Mouse (Mus musculus): ENCODE measurements around the gene Gpatch8. TPM values are rescaled to one million over a fixed set of nuclear protein-coding genes. Genes with fewer than 3 reads are reported as not detected.

Gpatch8 gene
- total and polyA plus RNA-seq, 2 experiments from 2014 or later: 21.3 to 48.9 TPM

DNA sequence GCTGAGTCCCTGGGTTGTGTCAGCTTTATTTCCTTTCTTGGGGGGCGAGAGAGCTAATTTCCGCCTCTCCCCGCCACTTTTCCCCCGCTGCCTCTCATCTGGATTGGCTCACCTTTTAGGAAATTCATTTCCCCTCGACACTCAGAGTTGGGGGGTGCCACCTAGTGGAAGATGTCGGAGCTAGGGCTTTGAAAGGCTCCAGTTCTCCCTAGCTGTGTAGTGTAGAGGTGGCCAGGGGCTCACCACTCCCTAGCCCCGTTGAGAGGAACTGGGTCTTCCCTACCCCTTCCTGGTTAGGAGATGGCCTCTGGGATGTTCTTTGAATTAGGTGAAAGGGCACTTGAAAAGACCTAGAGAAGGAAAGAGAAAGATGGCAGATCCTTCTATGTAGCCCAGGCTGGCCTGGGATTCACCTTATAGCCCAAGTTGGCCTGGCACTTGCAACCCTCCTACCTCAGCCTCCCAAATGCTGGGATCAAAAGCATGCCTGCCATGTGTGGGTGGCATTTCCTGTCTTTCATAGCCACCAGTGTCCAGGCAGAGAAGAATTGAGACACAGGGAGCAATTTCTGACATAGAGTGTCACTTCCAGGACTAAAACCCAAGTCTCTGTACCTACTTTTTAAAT lies 125.1 kb downstream of the Gpatch8 start:
- Histone ChIP-seq H3K4me1 (ENCODE audit: insufficient read depth, low read length) (peaks cover 16% of the 10 kb centered on the region), H3K27ac (peak overlapping the region; percentile 70), H3K9me3 (ENCODE audit: low read length) (no peaks in the 10 kb centered on the region), H3K27me3 (ENCODE audit: insufficient read depth, low read length) (no peaks in the 10 kb centered on the region), H3K9ac (replicated peaks; ENCODE audit: low read length) (peak overlapping the region; percentile 64), H3K36me3 (ENCODE audit: insufficient read depth, low read length) (peaks cover 13% of the 10 kb centered on the region), H3K4me2 (ENCODE audit: low read depth, low read length) (peak overlapping the region; percentile 92), H3K4me3 (ENCODE audit: low read length) (peak overlapping the region; percentile 56)
- WGBS: 0% methylated on average over 7 of the region's 7 CpGs
- ATAC-seq (peak; percentile 30; the same call in 1 of the 2 replicates), DNase-seq (ENCODE audit: low spot score) (peak; percentile 90)
- TF ChIP-seq CTCF (IDR thresholded peaks at IDR 0.05; ENCODE audit: low read depth): peak; percentile 82

DNA sequence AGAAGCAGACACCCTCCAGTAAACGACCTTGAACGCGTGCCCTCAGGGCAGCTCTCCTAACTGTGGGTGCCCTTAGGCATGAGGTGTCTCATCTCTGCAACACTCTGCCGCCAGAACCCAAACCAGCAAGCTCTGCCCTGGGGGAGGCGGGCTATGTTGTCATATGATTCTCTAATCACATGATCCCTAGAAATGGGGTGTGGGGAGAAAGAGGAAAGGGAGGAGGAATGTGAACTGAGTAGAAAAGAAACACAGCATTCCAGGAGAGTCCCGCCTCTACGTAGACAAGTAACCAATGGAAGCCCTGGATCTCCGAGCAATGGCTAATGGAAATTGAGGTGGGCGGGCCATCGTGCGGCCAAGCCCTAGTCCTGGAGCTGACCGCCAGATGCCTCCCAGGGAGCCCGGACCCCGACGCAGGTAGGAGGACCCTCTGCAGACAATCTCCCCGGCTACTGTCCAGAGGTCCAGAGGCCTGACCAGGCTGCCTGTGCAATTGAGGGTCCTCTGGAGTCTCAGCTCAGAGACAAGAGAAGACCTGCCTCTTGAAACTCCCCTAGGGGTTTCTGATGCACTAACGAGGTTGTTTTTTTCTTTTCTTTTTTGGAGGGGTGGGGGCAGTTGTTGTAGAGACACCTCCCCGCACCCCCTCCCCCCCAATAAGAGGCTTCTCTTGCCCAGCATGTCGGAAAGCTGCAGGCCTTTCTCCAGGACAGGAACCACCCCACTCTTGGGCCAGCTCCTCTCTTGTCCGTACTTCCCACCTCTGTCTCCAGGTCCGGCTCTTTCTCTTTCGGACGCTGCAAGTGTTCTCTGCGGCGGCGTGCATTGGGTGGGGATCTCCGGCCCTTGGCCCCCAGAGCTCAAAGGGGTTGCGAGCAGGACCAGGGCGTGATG lies 125.8 kb downstream of the Gpatch8 start, which contains the start of gene Grn:
Grn (plus strand) TSS at position 195 of the 897 bp plus-strand sequence.
- Histone ChIP-seq H3K4me1 (ENCODE audit: insufficient read depth, low read length) (peaks cover 16% of the 10 kb centered on the region), H3K4me3 (ENCODE audit: low read length) (peak within 1 kb of the TSS; percentile 56), H3K9me3 (ENCODE audit: low read length) (no peaks in the 10 kb centered on the region), H3K27me3 (ENCODE audit: insufficient read depth, low read length) (no peaks in the 10 kb centered on the region), H3K36me3 (ENCODE audit: insufficient read depth, low read length) (peaks cover 7% of the 10 kb centered on the region), H3K4me2 (ENCODE audit: low read depth, low read length) (peak within 1 kb of the TSS; percentile 92), H3K9ac (replicated peaks; ENCODE audit: low read length) (peak within 1 kb of the TSS; percentile 64), H3K27ac (peak within 1 kb of the TSS; percentile 70)
- DNase-seq (ENCODE audit: low spot score) (peak; percentile 96), ATAC-seq (peak; percentile 92)
- no peak for TF ChIP-seq CTCF (IDR thresholded peaks at IDR 0.05; ENCODE audit: low read depth)
- under 1% methylated on average over 29 of the region's 29 CpGs for WGBS

DNA sequence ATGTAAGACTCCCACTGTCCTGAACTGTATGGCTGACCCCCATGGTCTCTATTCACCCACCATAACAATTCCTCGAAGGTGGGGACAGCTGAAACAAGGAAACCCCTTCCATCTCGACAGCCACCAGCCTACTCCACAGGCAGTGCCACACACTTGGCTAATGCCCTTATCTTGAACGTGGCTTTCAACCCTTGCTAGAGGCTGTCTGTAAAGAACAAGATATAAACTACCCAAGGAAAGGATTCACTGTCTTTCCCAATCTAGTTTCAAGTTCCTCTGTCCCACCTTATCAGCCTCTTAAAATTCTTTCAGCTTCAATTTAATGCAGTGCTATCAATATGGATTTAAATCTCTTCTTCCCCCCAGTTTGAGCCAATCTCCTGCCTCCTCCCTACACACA lies 126.6 kb downstream of the Gpatch8 start:
- DNase-seq (ENCODE audit: low spot score) (no peak), ATAC-seq (no peak)
- Histone ChIP-seq H3K4me3 (ENCODE audit: low read length) (peak overlapping the region; percentile 56), H3K36me3 (ENCODE audit: insufficient read depth, low read length) (no peaks in the 10 kb centered on the region; the same call in 1 of the 2 replicates), H3K27me3 (ENCODE audit: insufficient read depth, low read length) (no peaks in the 10 kb centered on the region), H3K4me1 (ENCODE audit: insufficient read depth, low read length) (peaks cover 16% of the 10 kb centered on the region), H3K9me3 (ENCODE audit: low read length) (no peaks in the 10 kb centered on the region), H3K4me2 (ENCODE audit: low read depth, low read length) (peak overlapping the region; percentile 92), H3K27ac (peak overlapping the region; percentile 41; the same call in 1 of the 2 replicates), H3K9ac (replicated peaks; ENCODE audit: low read length) (peak overlapping the region; percentile 64)
- 40% methylated on average over 3 of the region's 3 CpGs for WGBS
- TF ChIP-seq CTCF (IDR thresholded peaks at IDR 0.05; ENCODE audit: low read depth): no peak

DNA sequence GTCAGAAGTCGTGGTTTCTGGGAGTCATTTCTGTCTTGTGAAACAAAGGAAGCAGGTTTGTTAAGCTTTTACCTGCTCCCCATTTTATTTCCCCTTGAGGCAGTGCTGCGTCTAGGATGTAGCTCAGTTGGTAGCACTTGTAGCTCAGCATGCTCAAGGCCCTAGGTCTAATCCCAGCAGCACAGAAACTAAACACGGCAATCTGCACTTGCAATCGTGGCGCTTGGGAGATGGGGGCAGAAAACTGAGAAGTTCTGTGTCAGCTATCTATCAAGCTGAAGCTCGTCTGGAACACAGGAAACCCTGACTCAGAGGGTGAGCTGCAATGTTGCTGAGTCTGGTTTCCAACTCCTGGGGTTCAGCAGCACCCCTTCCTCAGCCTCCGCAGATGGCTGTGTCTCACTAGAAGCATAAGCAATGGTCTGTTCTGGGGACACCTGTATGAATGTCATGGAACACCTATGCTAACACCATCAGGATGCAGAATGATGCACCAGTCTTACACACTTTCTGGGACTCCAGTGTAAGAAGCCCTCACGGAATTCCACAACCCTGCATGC lies 127.1 kb downstream of the Gpatch8 start:
- ATAC-seq (no peak), DNase-seq (ENCODE audit: low spot score) (no peak)
- Histone ChIP-seq H3K4me1 (ENCODE audit: insufficient read depth, low read length) (peaks cover 16% of the 10 kb centered on the region), H3K4me2 (ENCODE audit: low read depth, low read length) (peak overlapping the region; percentile 92; the same call in 1 of the 2 replicates), H3K27ac (no peak overlapping the region), H3K27me3 (ENCODE audit: insufficient read depth, low read length) (no peaks in the 10 kb centered on the region), H3K4me3 (ENCODE audit: low read length) (no peak overlapping the region), H3K9ac (replicated peaks; ENCODE audit: low read length) (no peak overlapping the region), H3K36me3 (ENCODE audit: insufficient read depth, low read length) (no peaks in the 10 kb centered on the region), H3K9me3 (ENCODE audit: low read length) (no peaks in the 10 kb centered on the region)
- whole genome bisulfite sequencing: 68% methylated on average over 8 of the region's 8 CpGs
- no peak for TF ChIP-seq CTCF (IDR thresholded peaks at IDR 0.05; ENCODE audit: low read depth)

Other genes with a start within 250 kb of the Gpatch8 start
- 53.7 and 63.7 TPM in 2 replicates for gene Ubtf, start 236.7 kb downstream of the Gpatch8 start, total RNA-seq (2014; rRNA removed)
- 74.6 and 76.1 TPM in 2 replicates for gene Ubtf, start 236.7 kb downstream of the Gpatch8 start, polyA plus RNA-seq (2015; fragmentation: Nextera tagmentation; extraction: Ambion mirVana)
- 0.22 and 0.84 TPM in 2 replicates for gene Slc4a1, start 190.2 kb downstream of the Gpatch8 start, total RNA-seq (2014; rRNA removed)
- 0.48 and 0.54 TPM in 2 replicates for gene Slc4a1, start 190.2 kb downstream of the Gpatch8 start, polyA plus RNA-seq (2015; fragmentation: Nextera tagmentation; extraction: Ambion mirVana)
- gene Rundc3a, start 163.0 kb downstream of the Gpatch8 start, total RNA-seq (2014; rRNA removed): 310 and 349 TPM in 2 replicates
- 114 and 125 TPM in 2 replicates for gene Rundc3a, start 163.0 kb downstream of the Gpatch8 start, polyA plus RNA-seq (2015; fragmentation: Nextera tagmentation; extraction: Ambion mirVana)
- gene Slc25a39, start 148.4 kb downstream of the Gpatch8 start, total RNA-seq (2014; rRNA removed): 169 and 194 TPM in 2 replicates
- gene Slc25a39, start 148.4 kb downstream of the Gpatch8 start, polyA plus RNA-seq (2015; fragmentation: Nextera tagmentation; extraction: Ambion mirVana): 165 and 176 TPM in 2 replicates
- gene Grn, start 126.1 kb downstream of the Gpatch8 start, total RNA-seq (2014; rRNA removed): 85.6 and 98.5 TPM in 2 replicates
- 98.4 and 104 TPM in 2 replicates for gene Grn, start 126.1 kb downstream of the Gpatch8 start, polyA plus RNA-seq (2015; fragmentation: Nextera tagmentation; extraction: Ambion mirVana)
- 546 and 699 TPM in 2 replicates for gene Fam171a2, start 108.7 kb downstream of the Gpatch8 start, total RNA-seq (2014; rRNA removed)
- gene Fam171a2, start 108.7 kb downstream of the Gpatch8 start, polyA plus RNA-seq (2015; fragmentation: Nextera tagmentation; extraction: Ambion mirVana): 20.6 and 21.0 TPM in 2 replicates
- 3.5 and 5.6 TPM in 2 replicates for gene Itga2b, start 86.3 kb downstream of the Gpatch8 start, total RNA-seq (2014; rRNA removed)
- gene Itga2b, start 86.3 kb downstream of the Gpatch8 start, polyA plus RNA-seq (2015; fragmentation: Nextera tagmentation; extraction: Ambion mirVana): 13.7 and 14.2 TPM in 2 replicates
- gene Gm11627, start 23.1 kb upstream of the Gpatch8 start, total RNA-seq (2014; rRNA removed): 2.0 TPM in 1 of 2 replicates, not detected in the other
- 5.2 TPM in 2 replicates for gene Gm11627, start 23.1 kb upstream of the Gpatch8 start, polyA plus RNA-seq (2015; fragmentation: Nextera tagmentation; extraction: Ambion mirVana)
- 31.7 and 34.5 TPM in 2 replicates for gene Fzd2, start 48.0 kb upstream of the Gpatch8 start, total RNA-seq (2014; rRNA removed)
- 6.0 and 6.5 TPM in 2 replicates for gene Fzd2, start 48.0 kb upstream of the Gpatch8 start, polyA plus RNA-seq (2015; fragmentation: Nextera tagmentation; extraction: Ambion mirVana)
- 0.65 TPM in 1 of 2 replicates, not detected in the other for gene Meioc, start 107.3 kb upstream of the Gpatch8 start, total RNA-seq (2014; rRNA removed)
- gene Meioc, start 107.3 kb upstream of the Gpatch8 start, polyA plus RNA-seq (2015; fragmentation: Nextera tagmentation; extraction: Ambion mirVana): 0.24 and 0.32 TPM in 2 replicates
- 16.6 and 22.5 TPM in 2 replicates for gene Ccdc43, start 141.4 kb upstream of the Gpatch8 start, total RNA-seq (2014; rRNA removed)
- gene Ccdc43, start 141.4 kb upstream of the Gpatch8 start, polyA plus RNA-seq (2015; fragmentation: Nextera tagmentation; extraction: Ambion mirVana): 28.1 and 30.7 TPM in 2 replicates
- gene Adam11, start 205.0 kb upstream of the Gpatch8 start, total RNA-seq (2014; rRNA removed): 33.1 and 34.5 TPM in 2 replicates
- 17.2 and 17.8 TPM in 2 replicates for gene Adam11, start 205.0 kb upstream of the Gpatch8 start, polyA plus RNA-seq (2015; fragmentation: Nextera tagmentation; extraction: Ambion mirVana)

All from hindbrain, postnatal 0 days (tissue).